25 mouse cellular contexts compared by ENCODE assay signal in genomic region chr12:71362425-71362824, GRCm38 (mm10). TPM values are rescaled to one million over a fixed set of nuclear protein-coding genes. Genes with fewer than 3 reads are reported as not detected.
"Had no signal": no experiment of that assay in that cellular context is flagged by ENCODE, and none has a peak within 500 bp of the region (broad histone marks: within the 10 kb centered on the region; RNA-seq: fewer than 3 reads in every experiment).

No protein-coding gene starts in this region.

- DNase-seq: cerebellum, adult 8-10 months; cerebellum, adult 9-10 months; cerebellum, adult 9-11 months; cerebellum, postnatal 10 days; cerebellum, postnatal 14 days; cerebellum, postnatal 25 days; cerebellum, postnatal 36 days; embryo, embryonic 11 days; forebrain, postnatal 0 days; gastrocnemius, adult 2 months; gastrocnemius, postnatal 10 days; gastrocnemius, postnatal 14 days; gastrocnemius, postnatal 25 days; gastrocnemius, postnatal 36 days; heart, adult 18-20 months; heart, adult 2 months had no signal

- H3K9me3 ChIP-seq: embryonic facial prominence, embryonic 10.5 days; embryonic facial prominence, embryonic 12.5 days; embryonic facial prominence, embryonic 13.5 days; embryonic facial prominence, embryonic 15.5 days; forebrain, embryonic 10.5 days; forebrain, embryonic 12.5 days; forebrain, embryonic 13.5 days; forebrain, embryonic 15.5 days had no signal

- H3K4me1 ChIP-seq: embryonic facial prominence, embryonic 15.5 days had no signal

- H3K4me3 ChIP-seq: embryonic facial prominence, embryonic 10.5 days; embryonic facial prominence, embryonic 12.5 days; embryonic facial prominence, embryonic 13.5 days; embryonic facial prominence, embryonic 15.5 days; erythroblast, embryonic 14.5 days; forebrain, embryonic 10.5 days; forebrain, embryonic 12.5 days; forebrain, embryonic 13.5 days; forebrain, embryonic 15.5 days; gastrocnemius, adult 2 months; heart, adult 2 months had no signal

- H3K36me3 ChIP-seq: embryonic facial prominence, embryonic 10.5 days; embryonic facial prominence, embryonic 12.5 days; embryonic facial prominence, embryonic 13.5 days; embryonic facial prominence, embryonic 15.5 days; forebrain, embryonic 10.5 days; forebrain, embryonic 12.5 days; forebrain, embryonic 15.5 days had no signal

- H3K27me3 ChIP-seq: embryonic facial prominence, embryonic 12.5 days; embryonic facial prominence, embryonic 13.5 days; embryonic facial prominence, embryonic 15.5 days; forebrain, embryonic 12.5 days; forebrain, embryonic 13.5 days; forebrain, embryonic 15.5 days had no signal

RNA-seq across cellular contexts. Expression of gene Dact1, which starts 52.7 kb away (rescaled TPM):
- polyA plus RNA-seq: erythroblast, embryonic 14.5 days had no signal
